Mouse (Mus musculus) myocyte (in vitro differentiated cells): ENCODE measurements around the gene Senp2. TPM values are rescaled to one million over a fixed set of nuclear protein-coding genes. Genes with fewer than 3 reads are reported as not detected.
"Not testable (repeated sequence)": the region's sequence is repeated elsewhere in the genome, so short reads cannot be mapped to it uniquely, and the experiment has no call there.

ENCODE experiments used
- H3K27me3 ChIP-seq: one replicate; pipeline ENCODE4 v1.6.1; 2011; ENCODE audit not compliant: control insufficient read depth, insufficient read depth, insufficient read length
- H3K36me3 ChIP-seq: one replicate; pipeline ENCODE4 v1.6.1; 2011; ENCODE audit not compliant: control insufficient read depth, insufficient read depth
- H3K4me2 ChIP-seq: one replicate; pipeline ENCODE4 v1.6.1; 2011; ENCODE audit warnings: low read depth, control low read depth
- H3K4me3 ChIP-seq: one replicate; pipeline ENCODE4 v1.5.1; 2011; ENCODE audit warnings: mild to moderate bottlenecking, control low read depth, moderate library complexity
- H3K79me2 ChIP-seq: one replicate; pipeline ENCODE4 v1.6.1; 2011; ENCODE audit not compliant: control insufficient read depth, insufficient read depth
- H3ac ChIP-seq: one replicate; pipeline ENCODE4 v1.6.1; 2011; ENCODE audit not compliant: control insufficient read depth, insufficient read length
- CEBPB ChIP-seq: IDR thresholded peaks from 2 replicates; pipeline ENCODE4 v1.6.1; 2011; ENCODE audit warnings: mild to moderate bottlenecking, moderate library complexity; ENCODE audit not compliant: poor library complexity, insufficient read depth, severe bottlenecking
- E2F4 ChIP-seq: IDR thresholded peaks from one replicate; pipeline ENCODE4 v1.6.1; 2011; ENCODE audit warnings: mild to moderate bottlenecking, control low read depth, moderate library complexity; ENCODE audit not compliant: insufficient read depth
- MAX ChIP-seq: IDR thresholded peaks from one replicate; pipeline ENCODE4 v1.6.1; 2011; ENCODE audit warnings: low read depth, mild to moderate bottlenecking, control low read depth
- MYOD1 ChIP-seq, 3 experiments: IDR thresholded peaks; one replicate each; pipeline ENCODE4 v1.6.1; 2011; ENCODE audit warnings: control low read depth in 2 of 3, low read depth in 2 of 3, mild to moderate bottlenecking in 2 of 3, moderate library complexity in 1 of 3; ENCODE audit not compliant: insufficient read length in 2 of 3, control insufficient read depth in 1 of 3
- MYOG ChIP-seq, 3 experiments: IDR thresholded peaks; one replicate each; pipeline ENCODE4 v1.6.1; 2011; ENCODE audit warnings: control low read depth in 2 of 3, low read depth in 2 of 3, mild to moderate bottlenecking in 2 of 3; ENCODE audit not compliant: insufficient read length in 2 of 3, control insufficient read depth in 1 of 3, insufficient read depth in 1 of 3
- POLR2A ChIP-seq: IDR thresholded peaks from one replicate; pipeline ENCODE4 v1.6.1; 2011; ENCODE audit warnings: low read depth, mild to moderate bottlenecking, control low read depth, moderate library complexity; ENCODE audit not compliant: insufficient read length
- POLR2AphosphoS2 ChIP-seq: IDR thresholded peaks from one replicate; pipeline ENCODE4 v1.6.1; 2011; ENCODE audit warnings: low read depth, control low read depth; ENCODE audit not compliant: insufficient read length
- REST ChIP-seq: IDR thresholded peaks from one replicate; pipeline ENCODE4 v1.6.1; 2011; ENCODE audit warnings: mild to moderate bottlenecking, control low read depth, moderate library complexity; ENCODE audit not compliant: insufficient read depth, insufficient read length
- SRF ChIP-seq: IDR thresholded peaks from one replicate; pipeline ENCODE4 v1.6.1; 2011; ENCODE audit warnings: low read depth; ENCODE audit not compliant: control insufficient read depth, insufficient read length
- TCF12 ChIP-seq: IDR thresholded peaks from one replicate; pipeline ENCODE4 v1.6.1; 2011; ENCODE audit warnings: mild to moderate bottlenecking, control low read depth; ENCODE audit not compliant: poor library complexity, insufficient read depth, severe bottlenecking
- TCF3 ChIP-seq: IDR thresholded peaks from one replicate; pipeline ENCODE4 v1.6.1; 2011; ENCODE audit warnings: low read depth, control low read depth; ENCODE audit not compliant: insufficient read length
- USF1 ChIP-seq: IDR thresholded peaks from one replicate; pipeline ENCODE4 v1.6.1; 2011; ENCODE audit warnings: low read depth, mild to moderate bottlenecking, control low read depth, moderate library complexity
- polyA plus RNA-seq: library from polyadenylated mRNA; unstranded; fragments of >200 nt; fragmentation: generic; extraction: Trizol; gene quantifications from one replicate; pipeline ENCODE4 v1.2.1, GENCODE M21; 2012; ENCODE audit warnings: missing spikeins

Senp2 gene
- polyA plus RNA-seq, 1 experiment, result 12.0 TPM

GRCm38 (mm10) chr16:21986191-21986590 lies 23.1 kb upstream of the Senp2 start:
- H3K36me3 ChIP-seq, result no peaks in the 10 kb centered on the region
- H3ac ChIP-seq, result no peak overlapping the region
- no peak overlapping the region for H3K4me3 ChIP-seq
- no peaks in the 10 kb centered on the region for H3K27me3 ChIP-seq
- no peak overlapping the region for H3K4me2 ChIP-seq
- TF ChIP-seq TCF12 (no peak), MAX (no peak), POLR2AphosphoS2 (no peak), POLR2A (no peak), E2F4 (no peak), USF1 (no peak), MYOD1 (IDR thresholded peaks at IDR 0.05; ENCODE audit: control insufficient read depth in 1 of 3, insufficient read length in 2 of 3, low read depth in 2 of 3) (no peak), SRF (no peak), REST (no peak), CEBPB (no peak), MYOG (IDR thresholded peaks at IDR 0.05; ENCODE audit: control insufficient read depth in 1 of 3, insufficient read depth in 1 of 3, insufficient read length in 2 of 3, low read depth in 2 of 3) (no peak), TCF3 (no peak)
- no peaks in the 10 kb centered on the region for H3K79me2 ChIP-seq

GRCm38 (mm10) chr16:21987956-21988355 lies 21.3 kb upstream of the Senp2 start:
- no peaks in the 10 kb centered on the region for H3K79me2 ChIP-seq
- H3K36me3 ChIP-seq, result no peaks in the 10 kb centered on the region
- no peak overlapping the region for H3ac ChIP-seq
- H3K27me3 ChIP-seq, result no peaks in the 10 kb centered on the region
- TF ChIP-seq SRF (no peak), REST (no peak), TCF3 (no peak), MAX (no peak), MYOG (IDR thresholded peaks at IDR 0.05; ENCODE audit: control insufficient read depth in 1 of 3, insufficient read depth in 1 of 3, insufficient read length in 2 of 3, low read depth in 2 of 3) (no peak), TCF12 (no peak), CEBPB (no peak), MYOD1 (IDR thresholded peaks at IDR 0.05; ENCODE audit: control insufficient read depth in 1 of 3, insufficient read length in 2 of 3, low read depth in 2 of 3) (no peak), POLR2A (no peak), USF1 (no peak), POLR2AphosphoS2 (no peak), E2F4 (no peak)
- no peak overlapping the region for H3K4me3 ChIP-seq
- no peak overlapping the region for H3K4me2 ChIP-seq

- H3K36me3 ChIP-seq, H3K27me3 ChIP-seq, H3K4me2 ChIP-seq, H3ac ChIP-seq, H3K4me3 ChIP-seq, H3K79me2 ChIP-seq: not testable (repeated sequence)
Observed at GRCm38 (mm10) chr16:21990893-21991292, 18.4 kb upstream of the Senp2 start.

DNA sequence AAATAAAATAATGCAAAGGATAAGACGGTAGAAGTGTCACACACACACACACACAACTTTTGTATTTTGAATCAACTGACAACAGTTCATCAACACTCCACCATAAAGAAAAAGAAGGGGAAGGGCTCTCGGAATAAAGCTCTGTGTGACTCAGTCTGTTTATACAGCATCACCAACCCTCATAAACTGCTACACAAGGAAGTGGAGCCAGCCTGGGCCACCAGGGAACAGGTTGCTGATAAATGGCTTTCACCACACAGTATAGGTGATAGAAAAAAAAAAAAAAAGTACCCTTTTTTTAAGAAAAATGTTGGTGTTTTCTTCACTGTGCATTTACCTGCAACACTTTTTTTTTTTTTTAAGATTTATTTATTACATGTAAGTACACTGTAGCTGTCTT lies 17.5 kb upstream of the Senp2 start:
- TF ChIP-seq MAX (no peak), USF1 (no peak), TCF3 (no peak)
- Histone ChIP-seq H3K79me2 (no peaks in the 10 kb centered on the region), H3K4me2 (no peak overlapping the region), H3K27me3 (no peaks in the 10 kb centered on the region), H3ac (no peak overlapping the region), H3K4me3 (no peak overlapping the region), H3K36me3 (no peaks in the 10 kb centered on the region)

- Histone ChIP-seq H3K79me2 (no peaks in the 10 kb centered on the region), H3ac (no peak within 1 kb of the TSS), H3K27me3 (no peaks in the 10 kb centered on the region), H3K4me2 (no peak within 1 kb of the TSS), H3K4me3 (no peak within 1 kb of the TSS), H3K36me3 (no peaks in the 10 kb centered on the region)
- TF ChIP-seq MAX (no peak), CEBPB (no peak), E2F4 (no peak), SRF (no peak), POLR2AphosphoS2 (no peak)
Observed at GRCm38 (mm10) chr16:21995304-21995703, 14.0 kb upstream of the Senp2 start, which contains the start of gene Liph. Gene Liph, minus strand, starts transcription at chr16:21995663.

DNA sequence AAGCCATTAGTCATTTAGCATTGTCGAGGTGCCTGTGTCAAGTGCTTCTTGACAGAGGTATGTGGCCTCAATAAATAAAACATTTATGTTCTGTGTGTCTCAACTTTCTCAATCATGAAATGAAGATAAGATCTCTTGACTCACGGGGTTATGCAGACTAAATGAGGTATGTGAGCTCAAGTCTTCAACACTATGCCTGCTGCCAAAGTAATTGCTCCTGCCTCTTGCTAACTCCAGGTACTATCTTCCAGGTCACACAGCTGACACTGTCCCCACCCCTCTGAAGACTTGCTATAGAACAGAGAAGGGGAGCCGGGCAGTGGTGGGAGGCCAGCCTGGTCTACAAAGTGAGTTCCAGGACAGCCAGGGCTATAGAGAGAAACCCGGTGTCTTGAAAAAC lies 12.9 kb upstream of the Senp2 start:
- TF ChIP-seq TCF3, result no peak
- no peak for TF ChIP-seq USF1
- TF ChIP-seq TCF12, result no peak
- TF ChIP-seq REST, result no peak
- no peak for TF ChIP-seq MYOG (IDR thresholded peaks at IDR 0.05; ENCODE audit: control insufficient read depth in 1 of 3, insufficient read depth in 1 of 3, insufficient read length in 2 of 3, low read depth in 2 of 3)
- TF ChIP-seq MAX, result no peak
- no peak for TF ChIP-seq CEBPB
- TF ChIP-seq MYOD1 (IDR thresholded peaks at IDR 0.05; ENCODE audit: control insufficient read depth in 1 of 3, insufficient read length in 2 of 3, low read depth in 2 of 3), result no peak
- TF ChIP-seq POLR2A, result no peak
- no peak for TF ChIP-seq E2F4
- no peak for TF ChIP-seq POLR2AphosphoS2
- TF ChIP-seq SRF, result no peak
- H3K79me2 ChIP-seq, result no peaks in the 10 kb centered on the region
- no peak overlapping the region for H3ac ChIP-seq
- H3K27me3 ChIP-seq, result no peaks in the 10 kb centered on the region
- no peak overlapping the region for H3K4me2 ChIP-seq
- no peak overlapping the region for H3K4me3 ChIP-seq
- H3K36me3 ChIP-seq, result no peaks in the 10 kb centered on the region
